Mouse (Mus musculus) stomach, postnatal 0 days (tissue): ENCODE data around the gene Pus10. TPM values are rescaled to one million over a fixed set of nuclear protein-coding genes. Genes with fewer than 3 reads are reported as not detected.
A peak's percentile ranks its signal among the peaks of the same experiment; 100 is the strongest.

ENCODE experiments used
- ATAC-seq: fragments of 200-750 bp; cut with Nextera tagmentation; 2 replicates; pipeline ENCODE4 v1.8.0; 2017; ENCODE audit not compliant: low FRiP score, low TSS enrichment
- DNase-seq: peaks from one replicate; pipeline ENCODE4 v3.0.0-alpha.2; 2016; ENCODE audit warnings: low spot score
- H3K27ac ChIP-seq: fragments of 300-500 bp; sonication (generic); replicated peaks from 2 replicates; pipeline ENCODE4 v1.5.1; 2014; ENCODE audit warnings: mild to moderate bottlenecking, control low read depth
- H3K27me3 ChIP-seq: fragments of 300-500 bp; sonication (generic); 2 replicates; pipeline ENCODE4 v1.6.1; 2014; ENCODE audit warnings: low read length; ENCODE audit not compliant: control insufficient read depth, insufficient read depth
- H3K36me3 ChIP-seq: fragments of 300-500 bp; sonication (generic); 2 replicates; pipeline ENCODE4 v1.6.1; 2014; ENCODE audit warnings: low read length, mixed read lengths; ENCODE audit not compliant: control insufficient read depth, insufficient read depth
- H3K4me1 ChIP-seq: fragments of 300-500 bp; sonication (generic); replicated peaks from 2 replicates; pipeline ENCODE4 v1.6.1; 2014; ENCODE audit warnings: antibody characterized with exemption; ENCODE audit not compliant: control insufficient read depth, insufficient read depth
- H3K4me2 ChIP-seq: fragments of 300-500 bp; sonication (generic); replicated peaks from 2 replicates; pipeline ENCODE4 v1.6.1; 2014; ENCODE audit warnings: low read depth, mild to moderate bottlenecking, control low read depth, moderate library complexity
- H3K4me3 ChIP-seq: fragments of 300-500 bp; sonication (generic); 2 replicates; pipeline ENCODE4 v1.5.1; 2014; ENCODE audit warnings: low read depth, low read length, control low read depth
- H3K9ac ChIP-seq: fragments of 300-500 bp; sonication (generic); 2 replicates; pipeline ENCODE4 v1.6.1; 2014; ENCODE audit warnings: mild to moderate bottlenecking, low read length, control low read depth, mixed read lengths
- H3K9me3 ChIP-seq: fragments of 300-500 bp; sonication (generic); 2 replicates; pipeline ENCODE4 v1.6.1; 2016; ENCODE audit warnings: low read length; ENCODE audit not compliant: control insufficient read depth
- CTCF ChIP-seq: IDR thresholded peaks from 2 replicates; pipeline ENCODE4 v1.5.1; 2016; ENCODE audit warnings: antibody characterized with exemption, low read depth, mild to moderate bottlenecking, moderate library complexity
- EP300 ChIP-seq: optimal IDR thresholded peaks from 2 replicates; pipeline ENCODE3; 2016; ENCODE audit warnings: antibody characterized with exemption
- WGBS: fragments of 180-500 bp; shearing (Covaris S2); extraction: QIAGEN DNeasy Blood & Tissue Kit; methylation state at CpG from one replicate; pipeline ENCODE4 v1.1.7; 2014; 5-methylcytosine and 5-hydroxymethylcytosine counted together
- polyA plus RNA-seq: library from polyadenylated mRNA; unstranded; fragments of >200 nt; fragmentation: Nextera tagmentation; extraction: Ambion mirVana; gene quantifications from 2 replicates; pipeline ENCODE4 v1.2.1, GENCODE M21; 2015

The Pus10 gene
- polyA plus RNA-seq, 1 experiment from 2014 or later: 11.1 TPM

- Histone ChIP-seq H3K27ac (no peak overlapping the region), H3K36me3 (no peaks in the 10 kb centered on the region), H3K9me3 (no peaks in the 10 kb centered on the region), H3K4me2 (no peak overlapping the region), H3K9ac (no peak overlapping the region), H3K4me1 (no peaks in the 10 kb centered on the region), H3K4me3 (no peak overlapping the region), H3K27me3 (no peaks in the 10 kb centered on the region)
- DNase-seq (no peak), ATAC-seq (no peak)
- no peak for TF ChIP-seq EP300
- TF ChIP-seq CTCF: no peak
These were observed 103.6 kb downstream of the Pus10 start for GRCm38 (mm10) chr11:23769033-23769432.

GRCm38 (mm10) chr11:23769686-23770509, 104.4 kb downstream of the Pus10 start:
- Histone ChIP-seq H3K36me3 (no peaks in the 10 kb centered on the region), H3K4me3 (peak overlapping the region; percentile 78), H3K27me3 (no peaks in the 10 kb centered on the region), H3K4me2 (peak overlapping the region; percentile 78), H3K9me3 (no peaks in the 10 kb centered on the region), H3K9ac (peak overlapping the region; percentile 81), H3K4me1 (no peaks in the 10 kb centered on the region), H3K27ac (peak overlapping the region; percentile 98)
- peak; percentile 16 for DNase-seq
- WGBS: 1% methylated on average over 25 of the region's 25 CpGs
- ATAC-seq: peak; percentile 5; the same call in 1 of the 2 replicates
- no peak for TF ChIP-seq CTCF
- TF ChIP-seq EP300: no peak

GRCm38 (mm10) chr11:23770510-23770759, 105.0 kb downstream of the Pus10 start:
- no peaks in the 10 kb centered on the region for H3K27me3 ChIP-seq
- peak overlapping the region; percentile 78 for H3K4me3 ChIP-seq
- no peaks in the 10 kb centered on the region for H3K4me1 ChIP-seq
- DNase-seq: no peak
- H3K27ac ChIP-seq: peak overlapping the region; percentile 98
- H3K9ac ChIP-seq: peak overlapping the region; percentile 81
- WGBS: under 1% methylated on average over 24 of the region's 24 CpGs
- TF ChIP-seq EP300: no peak
- TF ChIP-seq CTCF: 0 out of 2 replicates have a peak, but pooled peaks have one; percentile 1
- no peak for ATAC-seq
- H3K36me3 ChIP-seq: no peaks in the 10 kb centered on the region
- H3K9me3 ChIP-seq: no peaks in the 10 kb centered on the region
- H3K4me2 ChIP-seq: peak overlapping the region; percentile 78

- H3K9ac ChIP-seq: peak within 1 kb of the TSS; percentile 81
- peak within 1 kb of the TSS; percentile 98 for H3K27ac ChIP-seq
- H3K4me3 ChIP-seq: peak within 1 kb of the TSS; percentile 78
- DNase-seq (peak; percentile 89), ATAC-seq (peak; percentile 94)
- TF ChIP-seq EP300 (no peak), CTCF (no peak)
- WGBS: under 1% methylated on average over 60 of the region's 88 CpGs
- H3K4me1 ChIP-seq: no peaks in the 10 kb centered on the region
- peak within 1 kb of the TSS; percentile 78 for H3K4me2 ChIP-seq
- no peaks in the 10 kb centered on the region for H3K36me3 ChIP-seq
- H3K9me3 ChIP-seq: no peaks in the 10 kb centered on the region
- H3K27me3 ChIP-seq: no peaks in the 10 kb centered on the region
These were observed 105.5 kb downstream of the Pus10 start, which contains the start of gene Rel for GRCm38 (mm10) chr11:23770760-23771506. Gene Rel (minus strand): TSS chr11:23770970.

- Histone ChIP-seq H3K36me3 (no peaks in the 10 kb centered on the region), H3K27ac (peak overlapping the region; percentile 98), H3K9ac (peak overlapping the region; percentile 81), H3K4me2 (peak overlapping the region; percentile 78), H3K4me1 (no peaks in the 10 kb centered on the region), H3K9me3 (no peaks in the 10 kb centered on the region), H3K4me3 (peak overlapping the region; percentile 78), H3K27me3 (no peaks in the 10 kb centered on the region)
- ATAC-seq (peak; percentile 13; the same call in 1 of the 2 replicates), DNase-seq (no peak)
- no peak for TF ChIP-seq CTCF
- TF ChIP-seq EP300: no peak
- 8% methylated on average over 21 of the region's 21 CpGs for WGBS
These were observed 106.1 kb downstream of the Pus10 start for GRCm38 (mm10) chr11:23771507-23772097.

- no peak overlapping the region for H3K9ac ChIP-seq
- H3K9me3 ChIP-seq: no peaks in the 10 kb centered on the region
- no peak overlapping the region for H3K4me2 ChIP-seq
- no peak overlapping the region for H3K27ac ChIP-seq
- H3K4me3 ChIP-seq: no peak overlapping the region
- no peaks in the 10 kb centered on the region for H3K36me3 ChIP-seq
- H3K4me1 ChIP-seq: no peaks in the 10 kb centered on the region
- ATAC-seq (no peak), DNase-seq (no peak)
- TF ChIP-seq EP300: no peak
- no peak for TF ChIP-seq CTCF
- no peaks in the 10 kb centered on the region for H3K27me3 ChIP-seq
- 28% methylated on average over 1 of the region's 1 CpGs for WGBS
These were observed 107.0 kb downstream of the Pus10 start for GRCm38 (mm10) chr11:23772471-23772870.
